Mouse (Mus musculus): Measurements from ENCODE around the gene Polr3k. TPM values are rescaled to one million over a fixed set of nuclear protein-coding genes. Genes with fewer than 3 reads are reported as not detected.

Polr3k gene
- 10 to 100 TPM; 16.3 to 19.1 TPM for total RNA-seq (2021)

DNA sequence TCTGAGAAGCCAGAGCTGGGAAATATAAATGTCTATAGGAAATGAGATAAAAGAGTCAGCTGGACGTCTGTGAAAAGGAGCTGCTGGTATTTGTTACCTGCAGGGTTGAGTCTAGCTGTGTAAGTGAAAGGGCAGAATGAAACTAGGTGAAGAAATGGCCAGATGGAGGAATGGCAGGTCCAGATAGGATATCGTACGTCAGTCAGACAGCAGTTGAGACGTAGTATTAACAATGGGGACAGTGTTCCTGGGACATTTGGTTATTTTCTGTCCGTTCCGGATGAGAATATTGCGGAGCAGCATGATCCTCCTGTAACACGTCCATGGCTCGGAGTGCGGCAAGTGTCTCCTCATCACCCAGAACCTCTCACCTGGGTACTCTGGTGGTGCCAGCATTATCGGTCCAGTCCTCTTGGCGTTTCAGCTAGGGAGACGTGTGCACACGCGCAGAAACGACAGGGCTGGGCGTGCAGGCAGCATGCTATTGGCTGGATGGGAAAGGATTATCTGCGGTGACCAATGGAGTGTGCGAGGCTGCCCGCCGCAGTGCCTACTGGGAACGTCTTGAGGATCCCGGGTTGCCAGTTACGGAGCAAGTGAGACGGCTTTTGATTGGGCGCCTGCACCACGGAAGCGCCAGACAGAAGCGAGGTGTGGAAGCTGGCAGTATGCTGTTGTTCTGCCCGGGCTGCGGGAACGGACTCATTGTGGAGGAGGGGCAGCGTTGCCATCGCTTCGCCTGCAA, at the start of gene Polr3k:
Polr3k (plus strand) TSS at position 547 of the 745 bp plus-strand sequence.
- peak; percentile 91 for DNase-seq

DNA sequence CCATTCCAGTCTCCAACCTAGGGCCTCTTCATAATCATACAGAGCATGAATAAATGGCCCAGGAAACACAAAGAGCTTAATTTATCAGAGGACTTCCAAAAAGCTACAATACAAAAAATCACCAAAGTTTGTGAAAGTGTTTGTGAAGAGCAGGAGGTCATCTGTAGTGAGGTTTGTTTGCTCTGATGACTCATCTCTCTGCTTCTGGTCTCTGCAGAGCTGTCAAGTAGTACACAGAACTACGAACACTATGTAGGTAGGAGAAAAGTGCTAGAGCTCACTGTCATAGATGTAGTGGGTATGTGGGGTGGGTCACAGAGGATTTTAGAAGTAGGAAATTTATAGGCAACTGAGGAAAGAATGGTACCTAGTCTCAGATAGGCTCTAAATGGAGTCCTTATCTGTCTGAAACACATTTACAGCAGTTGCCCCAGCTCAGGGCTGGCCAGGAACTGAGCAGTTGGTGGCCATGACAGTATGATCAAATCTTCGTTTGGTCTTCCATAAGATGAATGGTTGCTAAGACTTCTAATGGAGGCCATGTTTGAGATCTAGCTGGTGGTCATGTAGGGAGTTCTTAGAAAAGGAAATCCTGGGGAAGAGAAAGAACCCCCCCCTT, 35.0 kb upstream of the Polr3k start:
- DNase-seq: no peak

DNA sequence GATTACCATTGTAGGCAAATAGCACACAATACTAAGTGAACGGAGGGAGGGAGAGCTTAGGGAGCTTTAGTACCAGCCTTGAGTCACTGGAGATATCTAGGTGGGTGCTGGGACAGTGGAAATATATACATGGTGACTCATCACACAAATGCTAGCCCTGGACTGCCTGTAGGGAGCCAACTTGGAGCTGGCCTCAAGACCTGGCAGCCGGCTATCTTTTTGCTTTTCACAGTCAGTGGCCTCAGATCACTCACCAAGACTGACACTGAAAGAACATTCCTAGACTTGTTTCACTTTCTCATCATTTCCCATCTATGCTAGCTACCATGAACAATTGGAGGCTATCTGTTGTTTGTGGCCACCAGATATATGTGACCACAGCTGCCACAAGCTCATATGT, 31.4 kb upstream of the Polr3k start:
- no peak for DNase-seq

DNA sequence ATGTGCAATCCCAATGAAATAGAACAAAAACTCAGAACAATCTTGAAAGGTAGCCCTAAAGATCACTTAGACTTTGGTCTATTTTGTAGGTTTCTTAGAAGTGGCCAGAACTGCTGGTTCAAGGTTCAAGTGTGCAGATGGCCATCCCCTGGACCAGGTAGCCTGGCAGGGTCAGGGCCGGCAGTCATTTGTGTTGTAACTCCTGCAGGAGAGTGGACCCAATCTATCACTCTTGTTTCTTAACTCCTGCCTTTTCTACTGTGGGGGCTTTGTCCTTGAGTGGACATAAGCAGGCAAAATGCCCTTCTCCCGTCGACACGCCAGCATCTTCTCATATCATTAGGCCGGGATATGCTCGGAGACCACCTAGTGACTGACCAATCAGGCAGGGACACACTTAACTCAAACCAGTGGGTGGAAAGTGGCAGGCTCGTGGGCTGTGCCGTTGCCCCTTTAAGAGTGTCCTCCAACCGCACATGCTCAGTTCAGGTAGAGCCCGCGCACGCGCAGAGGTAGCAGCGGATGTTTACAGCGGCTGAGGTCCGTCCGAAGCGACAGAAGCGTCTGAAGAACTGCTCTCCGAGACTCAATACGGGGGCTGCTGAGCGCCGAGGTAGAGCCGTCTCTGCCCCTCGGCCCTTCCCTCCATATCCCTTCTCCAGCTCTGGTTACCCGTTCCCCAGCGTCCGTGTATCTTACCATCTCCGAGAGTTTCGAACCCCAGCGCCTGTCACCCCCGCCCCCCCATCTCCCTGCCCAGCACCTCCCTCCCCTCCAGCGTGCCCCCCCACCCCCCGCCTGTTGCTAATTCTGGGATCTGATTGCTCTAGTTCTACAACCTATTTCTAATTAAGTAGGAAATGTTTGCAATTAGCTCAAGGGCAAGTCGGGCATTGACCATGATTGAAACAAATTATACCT, 26.5 kb upstream of the Polr3k start, which contains the start of gene Pcmtd2:
Pcmtd2 (plus strand) TSS at position 483 of the 921 bp plus-strand sequence.
- peak; percentile 93 for DNase-seq

DNA sequence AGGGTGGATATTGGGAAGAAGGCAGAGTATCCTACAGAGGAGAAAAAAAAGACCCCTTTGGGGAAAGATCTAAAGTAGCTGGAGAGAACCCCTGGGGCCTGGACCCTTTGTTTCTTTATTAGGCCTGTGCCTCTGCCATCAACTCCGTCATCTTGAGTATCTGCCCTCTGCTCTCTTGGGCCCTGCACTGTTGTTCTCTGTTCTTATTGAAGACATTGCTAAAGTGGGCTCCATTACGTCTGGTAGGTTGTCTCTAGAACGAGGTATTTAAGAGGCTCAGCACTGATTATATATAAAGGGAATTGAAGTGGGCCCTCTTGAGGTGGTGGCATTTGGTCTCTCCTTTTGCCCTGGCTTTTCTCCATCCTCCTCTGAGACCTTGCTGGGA, 25.9 kb upstream of the Polr3k start:
- DNase-seq: no peak

DNA sequence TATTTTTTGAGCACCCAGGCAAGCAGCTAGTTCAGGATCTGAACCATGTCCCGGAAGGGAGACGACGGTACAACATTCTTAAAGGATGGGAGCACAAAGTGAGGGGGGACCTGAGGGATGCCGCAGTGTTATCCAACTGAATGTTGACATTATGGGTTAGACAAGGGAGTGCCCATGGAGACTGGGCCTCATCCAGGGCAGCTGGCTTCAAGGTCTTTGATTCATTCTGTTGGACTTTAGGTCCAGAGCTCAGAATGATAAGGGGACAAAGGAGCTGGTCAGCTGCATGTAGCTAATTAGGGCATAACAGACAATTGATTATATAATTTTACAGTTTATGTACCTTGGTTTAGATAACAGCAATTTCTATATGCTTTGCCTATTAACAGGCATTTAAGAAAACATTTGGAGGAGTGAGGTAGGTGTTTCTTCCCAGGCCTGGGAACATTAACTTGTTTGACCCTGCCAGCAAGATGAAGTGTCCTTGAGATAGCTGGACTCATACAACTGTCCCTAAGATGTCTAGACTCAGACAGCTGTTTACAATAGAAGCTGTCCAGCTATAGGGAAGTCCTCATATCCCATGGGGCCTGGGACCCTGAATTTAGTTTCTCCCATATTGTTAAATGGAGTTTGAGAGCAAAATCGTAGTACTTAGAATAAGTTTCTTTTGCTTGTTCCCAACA, 18.3 kb upstream of the Polr3k start:
- no peak for DNase-seq

DNA sequence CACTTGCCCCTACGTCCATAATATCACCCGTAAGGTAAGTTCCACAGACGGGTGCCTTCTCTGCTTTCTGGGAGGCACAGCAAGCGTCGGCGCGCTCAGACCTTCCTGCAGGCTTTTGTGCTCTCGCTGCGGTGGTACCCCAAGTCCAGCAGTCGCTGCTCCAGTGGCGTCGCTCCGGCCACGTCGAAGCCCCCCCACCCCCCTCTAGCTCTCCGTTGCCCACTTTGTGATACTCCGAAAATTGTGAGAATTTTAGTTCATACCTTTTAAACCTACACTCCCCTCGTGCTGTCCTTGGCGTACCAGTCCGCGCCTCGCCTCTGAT, 361 bp downstream of the Polr3k start:
- no peak for DNase-seq

DNA sequence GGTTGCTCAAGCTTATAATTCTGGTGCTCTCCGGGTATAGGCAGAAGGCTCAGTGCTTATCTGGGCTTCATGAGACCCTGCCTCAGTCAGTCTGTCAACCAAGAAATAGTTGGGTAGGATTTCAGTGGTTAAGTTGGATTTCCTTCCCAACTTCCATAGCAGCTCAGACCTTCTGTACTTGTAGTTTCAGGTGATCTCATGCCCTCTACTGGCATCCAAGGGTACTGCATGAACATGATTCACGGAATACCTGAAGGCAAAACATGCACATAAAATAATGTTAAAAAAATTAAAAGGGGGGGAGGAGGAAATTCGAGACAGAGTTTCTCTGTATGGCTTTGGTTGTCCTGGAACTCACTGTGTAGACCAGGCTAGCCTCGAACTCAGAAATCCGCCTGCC, 2.8 kb downstream of the Polr3k start:
- DNase-seq: peak; percentile 79

DNA sequence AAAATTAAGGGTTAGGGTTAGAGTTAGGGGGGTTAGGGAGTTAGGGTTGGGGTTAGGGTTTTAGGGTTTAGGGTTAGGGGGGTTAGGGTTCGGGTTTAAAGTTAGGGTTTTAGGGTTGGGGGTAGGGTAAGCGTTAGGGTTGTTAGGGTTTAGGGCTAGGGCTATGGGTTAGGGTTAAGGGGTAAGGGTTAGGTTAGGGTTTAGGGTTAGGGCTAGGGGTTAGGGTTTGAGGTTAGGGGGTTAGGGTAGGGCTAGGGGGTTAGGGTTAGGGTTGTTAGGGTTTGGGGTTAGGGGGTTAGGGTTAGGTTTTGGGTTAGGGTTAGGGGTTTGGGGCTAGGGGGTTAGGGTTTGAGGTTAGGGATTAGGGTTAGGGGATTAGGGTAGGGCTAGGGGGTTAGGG, 6.9 kb downstream of the Polr3k start:
- DNase-seq: no peak

DNA sequence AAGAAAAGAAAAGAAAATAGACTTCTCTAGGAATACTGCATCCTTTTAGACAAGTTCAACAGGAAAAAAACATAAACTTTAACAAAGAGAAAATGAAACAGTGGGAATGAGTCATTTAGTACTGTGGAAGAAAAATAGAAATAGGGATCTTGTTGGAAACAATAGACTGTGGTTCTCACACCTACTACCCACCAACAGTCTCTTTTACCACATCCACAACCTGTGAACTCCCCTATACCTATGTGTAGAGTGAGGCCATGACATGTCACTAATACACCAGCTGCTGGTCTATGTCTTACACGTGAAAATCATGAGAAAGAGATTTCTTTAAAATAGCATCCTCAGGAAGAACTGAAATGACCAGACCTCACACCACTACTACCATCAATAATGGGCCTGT, 14.8 kb downstream of the Polr3k start:
- DNase-seq: no peak

DNA sequence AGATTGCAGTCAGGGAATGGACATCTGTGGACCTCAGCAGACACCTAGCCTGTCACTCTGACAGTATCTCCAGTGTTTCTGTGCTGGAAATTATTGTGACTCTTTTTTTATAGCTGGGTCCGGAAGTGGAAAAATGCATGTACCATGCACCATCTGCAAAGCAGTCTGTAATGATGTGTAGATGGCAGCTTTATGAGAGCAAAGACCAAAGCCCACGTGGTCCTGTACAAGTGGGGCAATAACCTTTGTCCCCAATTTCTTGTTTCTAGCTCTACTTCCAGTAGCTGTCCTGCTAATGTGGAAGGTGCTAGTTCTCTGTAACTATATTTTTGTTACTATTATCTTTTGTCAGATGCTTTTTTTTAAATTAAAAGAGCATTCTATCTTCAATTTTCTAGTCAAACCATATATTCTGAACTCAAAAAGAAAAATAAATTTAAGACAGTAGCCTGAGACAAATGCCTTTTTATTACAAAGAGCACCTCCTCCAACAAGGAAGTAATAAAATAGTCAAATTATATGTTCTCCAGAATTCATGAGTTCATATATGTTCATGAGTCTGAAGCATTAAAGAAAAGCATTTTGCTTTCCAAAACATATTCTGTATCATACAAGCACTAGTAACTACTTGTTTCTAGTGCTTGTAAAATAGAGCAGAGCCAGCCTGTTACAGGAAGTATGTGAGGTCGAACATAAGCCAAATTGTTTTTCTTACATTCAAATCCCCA, 19.0 kb downstream of the Polr3k start:
- DNase-seq: no peak

DNA sequence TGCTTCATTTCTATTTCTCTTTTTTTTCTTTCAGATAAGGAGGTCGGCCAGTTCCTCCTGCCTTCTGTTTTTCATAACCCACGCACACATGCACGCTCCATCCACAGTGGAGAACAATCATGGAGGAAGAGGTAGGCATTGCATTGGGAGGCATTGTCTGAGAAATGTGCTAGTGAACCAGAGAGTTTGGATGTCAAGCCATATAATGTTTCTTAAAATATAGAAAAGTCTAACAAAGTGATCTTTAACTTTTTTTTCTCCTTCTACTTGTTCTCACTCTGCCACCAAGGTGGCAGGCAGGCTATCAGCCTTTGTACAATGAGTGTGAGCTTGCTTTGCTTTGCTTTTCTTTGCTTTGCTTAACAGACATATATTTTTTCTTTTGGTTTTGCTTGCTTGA, 53.7 kb downstream of the Polr3k start:
- no peak for DNase-seq

DNA sequence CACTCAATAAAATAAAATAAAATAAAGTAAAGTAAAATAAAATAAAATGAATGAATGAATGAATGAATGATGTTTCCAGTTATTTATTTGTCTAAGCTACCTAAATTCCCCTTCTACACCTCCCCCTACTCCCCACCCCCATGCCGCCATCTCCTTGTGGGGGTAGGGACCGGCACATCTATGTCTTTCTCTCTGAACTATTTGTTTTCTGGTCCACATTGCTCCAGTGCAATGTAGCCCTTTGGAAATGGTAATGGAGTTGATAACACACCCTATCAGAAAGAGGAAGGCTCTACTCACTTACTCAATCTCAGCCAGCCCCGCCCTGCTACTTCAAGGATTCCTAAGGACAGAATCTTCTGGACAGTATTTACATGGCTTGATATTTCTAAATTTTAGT, 54.4 kb downstream of the Polr3k start:
- DNase-seq: peak; percentile 39

Other genes starting within 250 kb of the Polr3k start
- not detected for gene Gm29797, start 207.3 kb upstream of the Polr3k start, total RNA-seq (2021)
- gene Sox18, start 192.7 kb upstream of the Polr3k start, total RNA-seq (2021): 10 to 100 TPM; 75.9 to 80.3 TPM
- gene Tcea2, start 184.0 kb upstream of the Polr3k start, total RNA-seq (2021): 10 to 100 TPM in 1 of 2 experiments, 1 to 10 TPM in 1; 9.9 to 11.1 TPM
- gene Rgs19, start 170.4 kb upstream of the Polr3k start, total RNA-seq (2021): 10 to 100 TPM; 11.3 to 15.8 TPM
- not detected for gene Lkaaear1, start 165.9 kb upstream of the Polr3k start, total RNA-seq (2021)
- under 1 TPM; 0.24 to 0.54 TPM for gene Oprl1, start 149.3 kb upstream of the Polr3k start, total RNA-seq (2021)
- gene Myt1, start 101.0 kb upstream of the Polr3k start, total RNA-seq (2021): not detected
- gene Pcmtd2, start 26.5 kb upstream of the Polr3k start, total RNA-seq (2021): 10 to 100 TPM; 28.2 to 28.9 TPM
- not detected for gene Gm14496, start 126.8 kb downstream of the Polr3k start, total RNA-seq (2021)

Measured in heart, postnatal 4 days (tissue).